Mouse (Mus musculus): ENCODE results near the gene Golga1. TPM values are rescaled to one million over a fixed set of nuclear protein-coding genes. Genes with fewer than 3 reads are reported as not detected.

Golga1 gene
- polyA plus RNA-seq, 1 experiment: 21.3 TPM

- H3K4me3 ChIP-seq (ENCODE audit: low read depth, low read length): no peak overlapping the region
- H3K27me3 ChIP-seq (ENCODE audit: control insufficient read depth, insufficient read depth, low read length, poor library complexity, severe bottlenecking): no peaks in the 10 kb centered on the region
- H3K9ac ChIP-seq (ENCODE audit: low read depth, poor library complexity, severe bottlenecking): no peak overlapping the region
- H3K9me3 ChIP-seq (replicated peaks; ENCODE audit: control insufficient read depth, insufficient read depth, low read length, poor library complexity, severe bottlenecking): no peaks in the 10 kb centered on the region
- no peaks in the 10 kb centered on the region for H3K36me3 ChIP-seq (ENCODE audit: control insufficient read depth, insufficient read depth, low read length, poor library complexity, severe bottlenecking)
- H3K27ac ChIP-seq (ENCODE audit: insufficient read depth, low read length): no peak overlapping the region
- H3K4me1 ChIP-seq (ENCODE audit: control insufficient read depth, insufficient read depth, low read length): no peaks in the 10 kb centered on the region
- TF ChIP-seq EP300 (IDR thresholded peaks at IDR 0.05; ENCODE audit: insufficient read depth, low read depth, low read length) (no peak), POLR2A (IDR thresholded peaks at IDR 0.05; ENCODE audit: insufficient read depth, low read length) (no peak), CTCF (IDR thresholded peaks at IDR 0.05; ENCODE audit: low read depth, low read length) (no peak)
Measured at GRCm38 (mm10) chr2:39091966-39092365, 26.6 kb upstream of the Golga1 start.

GRCm38 (mm10) chr2:39082706-39083105, 17.4 kb upstream of the Golga1 start:
- no peak for TF ChIP-seq CTCF (IDR thresholded peaks at IDR 0.05; ENCODE audit: low read depth, low read length)
- no peak for TF ChIP-seq EP300 (IDR thresholded peaks at IDR 0.05; ENCODE audit: insufficient read depth, low read depth, low read length)
- TF ChIP-seq POLR2A (IDR thresholded peaks at IDR 0.05; ENCODE audit: insufficient read depth, low read length): no peak
- no peak overlapping the region for H3K27ac ChIP-seq (ENCODE audit: insufficient read depth, low read length)
- no peaks in the 10 kb centered on the region for H3K27me3 ChIP-seq (ENCODE audit: control insufficient read depth, insufficient read depth, low read length, poor library complexity, severe bottlenecking)
- no peak overlapping the region for H3K9ac ChIP-seq (ENCODE audit: low read depth, poor library complexity, severe bottlenecking)
- H3K9me3 ChIP-seq (replicated peaks; ENCODE audit: control insufficient read depth, insufficient read depth, low read length, poor library complexity, severe bottlenecking): no peaks in the 10 kb centered on the region
- H3K36me3 ChIP-seq (ENCODE audit: control insufficient read depth, insufficient read depth, low read length, poor library complexity, severe bottlenecking): no peaks in the 10 kb centered on the region; the same call in none of the 2 replicates
- no peaks in the 10 kb centered on the region for H3K4me1 ChIP-seq (ENCODE audit: control insufficient read depth, insufficient read depth, low read length)
- no peak overlapping the region for H3K4me3 ChIP-seq (ENCODE audit: low read depth, low read length)

GRCm38 (mm10) chr2:39070666-39071065, 5.3 kb upstream of the Golga1 start:
- H3K9ac ChIP-seq (ENCODE audit: low read depth, poor library complexity, severe bottlenecking): no peak overlapping the region
- no peak overlapping the region for H3K27ac ChIP-seq (ENCODE audit: insufficient read depth, low read length)
- H3K4me3 ChIP-seq (ENCODE audit: low read depth, low read length): no peak overlapping the region
- no peaks in the 10 kb centered on the region for H3K36me3 ChIP-seq (ENCODE audit: control insufficient read depth, insufficient read depth, low read length, poor library complexity, severe bottlenecking)
- H3K9me3 ChIP-seq (replicated peaks; ENCODE audit: control insufficient read depth, insufficient read depth, low read length, poor library complexity, severe bottlenecking): no peaks in the 10 kb centered on the region
- TF ChIP-seq CTCF (IDR thresholded peaks at IDR 0.05; ENCODE audit: low read depth, low read length) (no peak), EP300 (IDR thresholded peaks at IDR 0.05; ENCODE audit: insufficient read depth, low read depth, low read length) (no peak), POLR2A (IDR thresholded peaks at IDR 0.05; ENCODE audit: insufficient read depth, low read length) (no peak)
- no peaks in the 10 kb centered on the region for H3K4me1 ChIP-seq (ENCODE audit: control insufficient read depth, insufficient read depth, low read length)
- H3K27me3 ChIP-seq (ENCODE audit: control insufficient read depth, insufficient read depth, low read length, poor library complexity, severe bottlenecking): no peaks in the 10 kb centered on the region

- H3K9ac ChIP-seq (ENCODE audit: low read depth, poor library complexity, severe bottlenecking): no peak overlapping the region
- no peak overlapping the region for H3K27ac ChIP-seq (ENCODE audit: insufficient read depth, low read length)
- H3K27me3 ChIP-seq (ENCODE audit: control insufficient read depth, insufficient read depth, low read length, poor library complexity, severe bottlenecking): no peaks in the 10 kb centered on the region
- no peaks in the 10 kb centered on the region for H3K4me1 ChIP-seq (ENCODE audit: control insufficient read depth, insufficient read depth, low read length)
- no peak overlapping the region for H3K4me3 ChIP-seq (ENCODE audit: low read depth, low read length)
- H3K9me3 ChIP-seq (replicated peaks; ENCODE audit: control insufficient read depth, insufficient read depth, low read length, poor library complexity, severe bottlenecking): no peaks in the 10 kb centered on the region
- no peaks in the 10 kb centered on the region for H3K36me3 ChIP-seq (ENCODE audit: control insufficient read depth, insufficient read depth, low read length, poor library complexity, severe bottlenecking)
- no peak for TF ChIP-seq CTCF (IDR thresholded peaks at IDR 0.05; ENCODE audit: low read depth, low read length)
- no peak for TF ChIP-seq POLR2A (IDR thresholded peaks at IDR 0.05; ENCODE audit: insufficient read depth, low read length)
- TF ChIP-seq EP300 (IDR thresholded peaks at IDR 0.05; ENCODE audit: insufficient read depth, low read depth, low read length): no peak
Measured at GRCm38 (mm10) chr2:39069096-39069495, 3.8 kb upstream of the Golga1 start.

- H3K4me1 ChIP-seq (ENCODE audit: control insufficient read depth, insufficient read depth, low read length): no peaks in the 10 kb centered on the region
- no peaks in the 10 kb centered on the region for H3K9me3 ChIP-seq (replicated peaks; ENCODE audit: control insufficient read depth, insufficient read depth, low read length, poor library complexity, severe bottlenecking)
- H3K36me3 ChIP-seq (ENCODE audit: control insufficient read depth, insufficient read depth, low read length, poor library complexity, severe bottlenecking): peaks cover 5% of the 10 kb centered on the region; the same call in 1 of the 2 replicates
- no peaks in the 10 kb centered on the region for H3K27me3 ChIP-seq (ENCODE audit: control insufficient read depth, insufficient read depth, low read length, poor library complexity, severe bottlenecking)
- H3K4me3 ChIP-seq (ENCODE audit: low read depth, low read length): peak overlapping the region; percentile 91
- no peak overlapping the region for H3K27ac ChIP-seq (ENCODE audit: insufficient read depth, low read length)
- peak overlapping the region; percentile 78 for H3K9ac ChIP-seq (ENCODE audit: low read depth, poor library complexity, severe bottlenecking)
- TF ChIP-seq POLR2A (IDR thresholded peaks at IDR 0.05; ENCODE audit: insufficient read depth, low read length): no peak
- no peak for TF ChIP-seq EP300 (IDR thresholded peaks at IDR 0.05; ENCODE audit: insufficient read depth, low read depth, low read length)
- TF ChIP-seq CTCF (IDR thresholded peaks at IDR 0.05; ENCODE audit: low read depth, low read length): no peak
Measured at GRCm38 (mm10) chr2:39064687-39065399, 498 bp downstream of the Golga1 start.

GRCm38 (mm10) chr2:39048515-39048914, 16.8 kb downstream of the Golga1 start:
- no peak for TF ChIP-seq POLR2A (IDR thresholded peaks at IDR 0.05; ENCODE audit: insufficient read depth, low read length)
- no peak for TF ChIP-seq EP300 (IDR thresholded peaks at IDR 0.05; ENCODE audit: insufficient read depth, low read depth, low read length)
- no peak for TF ChIP-seq CTCF (IDR thresholded peaks at IDR 0.05; ENCODE audit: low read depth, low read length)
- no peaks in the 10 kb centered on the region for H3K4me1 ChIP-seq (ENCODE audit: control insufficient read depth, insufficient read depth, low read length)

More at GRCm38 (mm10) chr2:39048515-39048914, 16.8 kb downstream of the Golga1 start:
- no peaks in the 10 kb centered on the region for H3K9me3 ChIP-seq (replicated peaks; ENCODE audit: control insufficient read depth, insufficient read depth, low read length, poor library complexity, severe bottlenecking)
- no peak overlapping the region for H3K27ac ChIP-seq (ENCODE audit: insufficient read depth, low read length)
- no peak overlapping the region for H3K9ac ChIP-seq (ENCODE audit: low read depth, poor library complexity, severe bottlenecking)
- H3K27me3 ChIP-seq (ENCODE audit: control insufficient read depth, insufficient read depth, low read length, poor library complexity, severe bottlenecking): no peaks in the 10 kb centered on the region
- no peak overlapping the region for H3K4me3 ChIP-seq (ENCODE audit: low read depth, low read length)
- peaks cover 12% of the 10 kb centered on the region for H3K36me3 ChIP-seq (ENCODE audit: control insufficient read depth, insufficient read depth, low read length, poor library complexity, severe bottlenecking)

All from ES-Bruce4 (cell line).